Mouse (Mus musculus) neural tube, embryonic 11.5 days (tissue): ENCODE measurements around the gene Acot5. TPM values are rescaled to one million over a fixed set of nuclear protein-coding genes. Genes with fewer than 3 reads are reported as not detected.
A peak's percentile ranks its signal among the peaks of the same experiment; 100 is the strongest.
"Not testable (repeated sequence)": the region's sequence is repeated elsewhere in the genome, so short reads cannot be mapped to it uniquely, and the experiment has no call there.

Experiments
- ATAC-seq: fragments of 200-750 bp; cut with Nextera tagmentation; 2 replicates; pipeline ENCODE4 v1.8.0; 2017; ENCODE audit warnings: moderate number of reproducible peaks, mild to moderate bottlenecking, moderate TSS enrichment, moderate library complexity; ENCODE audit not compliant: insufficient read depth, low FRiP score, low TSS enrichment
- DNase-seq: peaks from one replicate; pipeline ENCODE4 v3.0.0-alpha.2; 2015; ENCODE audit warnings: low spot score
- H3K27ac ChIP-seq: fragments of 300-500 bp; sonication (generic); 2 replicates; pipeline ENCODE4 v1.5.1; 2014; ENCODE audit warnings: low read depth, mild to moderate bottlenecking, low read length
- H3K27me3 ChIP-seq: fragments of 300-500 bp; sonication (generic); 2 replicates; pipeline ENCODE4 v1.6.1; 2014; ENCODE audit warnings: mild to moderate bottlenecking, low read length, mixed read lengths; ENCODE audit not compliant: control insufficient read depth, insufficient read depth
- H3K36me3 ChIP-seq: fragments of 300-500 bp; sonication (generic); 2 replicates; pipeline ENCODE4 v1.6.1; 2014; ENCODE audit warnings: mild to moderate bottlenecking, low read length, moderate library complexity, mixed read lengths; ENCODE audit not compliant: control insufficient read depth, insufficient read depth
- H3K4me1 ChIP-seq: fragments of 300-500 bp; sonication (generic); 2 replicates; pipeline ENCODE4 v1.6.1; 2014; ENCODE audit warnings: low read length, mixed read lengths; ENCODE audit not compliant: control insufficient read depth, insufficient read depth
- H3K4me2 ChIP-seq: fragments of 300-500 bp; sonication (generic); 2 replicates; pipeline ENCODE4 v1.6.1; 2014; ENCODE audit warnings: low read depth, mild to moderate bottlenecking, moderate library complexity
- H3K4me3 ChIP-seq: fragments of 300-500 bp; sonication (generic); 2 replicates; pipeline ENCODE4 v1.5.1; 2014; ENCODE audit warnings: low read depth, low read length
- H3K9ac ChIP-seq: fragments of 300-500 bp; sonication (generic); 2 replicates; pipeline ENCODE4 v1.6.1; 2014; ENCODE audit warnings: mild to moderate bottlenecking, low read length
- H3K9me3 ChIP-seq: fragments of 300-500 bp; sonication (generic); 2 replicates; pipeline ENCODE4 v1.6.1; 2016; ENCODE audit warnings: low read length; ENCODE audit not compliant: control insufficient read depth
- WGBS: fragments of 180-500 bp; shearing (Covaris S2); extraction: QIAGEN DNeasy Blood & Tissue Kit; methylation state at CpG from one replicate; pipeline ENCODE4 v1.1.7; 2014; 5-methylcytosine and 5-hydroxymethylcytosine counted together
- polyA plus RNA-seq: library from polyadenylated mRNA; unstranded; fragments of >200 nt; fragmentation: Nextera tagmentation; extraction: Ambion mirVana; gene quantifications from 2 replicates; pipeline ENCODE4 v1.2.1, GENCODE M21; 2014

Acot5 gene
- polyA plus RNA-seq, 1 experiment from 2014 or later = not detected

- H3K27me3 ChIP-seq, H3K9me3 ChIP-seq, H3K36me3 ChIP-seq, H3K27ac ChIP-seq, H3K4me1 ChIP-seq: not testable (repeated sequence)
- ATAC-seq (peak; percentile 27; the same call in 1 of the 2 replicates), DNase-seq (peak; percentile 63)
- Histone ChIP-seq H3K9ac (peak within 1 kb of the TSS; percentile 67), H3K4me3 (peak within 1 kb of the TSS; percentile 34), H3K4me2 (peak within 1 kb of the TSS; percentile 79)
- WGBS = under 1% methylated on average over 65 of the region's 80 CpGs
Measured at GRCm38 (mm10) chr12:84100604-84101492, 31.7 kb downstream of the Acot5 start, which contains the start of gene Acot6. Gene Acot6 (plus strand): TSS chr12:84100654.

- Histone ChIP-seq H3K9ac (peak overlapping the region; percentile 67), H3K9me3 (no peaks in the 10 kb centered on the region), H3K36me3 (no peaks in the 10 kb centered on the region), H3K4me2 (peak overlapping the region; percentile 79), H3K27ac (no peak overlapping the region), H3K27me3 (no peaks in the 10 kb centered on the region), H3K4me1 (no peaks in the 10 kb centered on the region), H3K4me3 (peak overlapping the region; percentile 34)
- WGBS = 63% methylated on average over 2 of the region's 2 CpGs
- no peak for DNase-seq
- ATAC-seq = no peak
Measured at GRCm38 (mm10) chr12:84101493-84101845, 32.3 kb downstream of the Acot5 start.

- no peak overlapping the region for H3K4me2 ChIP-seq
- no peak overlapping the region for H3K27ac ChIP-seq
- no peak overlapping the region for H3K9ac ChIP-seq
- no peak overlapping the region for H3K4me3 ChIP-seq
- ATAC-seq (no peak), DNase-seq (no peak)
- no peaks in the 10 kb centered on the region for H3K36me3 ChIP-seq
- H3K4me1 ChIP-seq = no peaks in the 10 kb centered on the region
- H3K9me3 ChIP-seq = no peaks in the 10 kb centered on the region
- H3K27me3 ChIP-seq = no peaks in the 10 kb centered on the region
- WGBS = 77% methylated on average over 3 of the region's 3 CpGs
Measured at GRCm38 (mm10) chr12:84107012-84107411, 37.9 kb downstream of the Acot5 start.

GRCm38 (mm10) chr12:84107692-84108091, 38.6 kb downstream of the Acot5 start:
- Histone ChIP-seq H3K27ac (no peak overlapping the region), H3K36me3 (no peaks in the 10 kb centered on the region), H3K4me2 (no peak overlapping the region), H3K4me1 (no peaks in the 10 kb centered on the region), H3K9ac (no peak overlapping the region), H3K27me3 (no peaks in the 10 kb centered on the region), H3K9me3 (no peaks in the 10 kb centered on the region), H3K4me3 (no peak overlapping the region)
- DNase-seq = no peak
- 64% methylated on average over 1 of the region's 1 CpGs for whole genome bisulfite sequencing
- no peak for ATAC-seq

- Histone ChIP-seq H3K9me3 (no peaks in the 10 kb centered on the region), H3K36me3 (no peaks in the 10 kb centered on the region), H3K27ac (no peak overlapping the region), H3K4me2 (no peak overlapping the region), H3K4me3 (no peak overlapping the region), H3K4me1 (no peaks in the 10 kb centered on the region), H3K27me3 (no peaks in the 10 kb centered on the region), H3K9ac (no peak overlapping the region)
- WGBS = 86% methylated on average over 1 of the region's 1 CpGs
- no peak for ATAC-seq
- DNase-seq = no peak
Measured at GRCm38 (mm10) chr12:84109924-84110323, 40.8 kb downstream of the Acot5 start.

- DNase-seq (no peak), ATAC-seq (no peak)
- WGBS = 90% methylated on average over 4 of the region's 4 CpGs
- Histone ChIP-seq H3K4me3 (no peak overlapping the region), H3K4me1 (no peaks in the 10 kb centered on the region), H3K36me3 (no peaks in the 10 kb centered on the region), H3K9ac (no peak overlapping the region), H3K27me3 (no peaks in the 10 kb centered on the region), H3K27ac (no peak overlapping the region), H3K4me2 (no peak overlapping the region), H3K9me3 (no peaks in the 10 kb centered on the region)
Measured at GRCm38 (mm10) chr12:84110814-84111213, 41.7 kb downstream of the Acot5 start.

- H3K4me3 ChIP-seq = peak overlapping the region; percentile 73
- no peak for DNase-seq
- H3K27me3 ChIP-seq = no peaks in the 10 kb centered on the region
- H3K9ac ChIP-seq = no peak overlapping the region
- H3K9me3 ChIP-seq = no peaks in the 10 kb centered on the region
- H3K27ac ChIP-seq = no peak overlapping the region
- no peaks in the 10 kb centered on the region for H3K4me1 ChIP-seq
- WGBS = 61% methylated on average over 6 of the region's 6 CpGs
- H3K36me3 ChIP-seq = no peaks in the 10 kb centered on the region
- no peak for ATAC-seq
- H3K4me2 ChIP-seq = peak overlapping the region; percentile 46
Measured at GRCm38 (mm10) chr12:84113676-84114075, 44.6 kb downstream of the Acot5 start.

GRCm38 (mm10) chr12:84114153-84114994, 45.2 kb downstream of the Acot5 start, which contains the start of gene Dnal1:
Gene Dnal1 (plus strand): TSS chr12:84114366.
- H3K4me2 ChIP-seq = peak within 1 kb of the TSS; percentile 46
- no peaks in the 10 kb centered on the region for H3K4me1 ChIP-seq
- H3K4me3 ChIP-seq = peak within 1 kb of the TSS; percentile 73
- H3K27me3 ChIP-seq = no peaks in the 10 kb centered on the region
- WGBS = 2% methylated on average over 31 of the region's 35 CpGs
- peak within 1 kb of the TSS; percentile 59 for H3K9ac ChIP-seq
- H3K27ac ChIP-seq = no peak within 1 kb of the TSS
- no peaks in the 10 kb centered on the region for H3K9me3 ChIP-seq
- no peaks in the 10 kb centered on the region for H3K36me3 ChIP-seq
- DNase-seq (peak; percentile 93), ATAC-seq (peak; percentile 91)
